Mouse (Mus musculus): ENCODE measurements around the gene Glmp.
"Not testable (repeated sequence)": the region's sequence is repeated elsewhere in the genome, so short reads cannot be mapped to it uniquely, and the experiment has no call there.

Gene Glmp

GRCm38 (mm10) chr3:88324951-88325405, at the start of gene Glmp:
Gene Glmp (plus strand): TSS chr3:88325023.
- peak; percentile 26 to 62 for DNase-seq (ENCODE audit: low spot score in 2 of 2)

- no peak for DNase-seq (ENCODE audit: low spot score in 2 of 2)
Measured at GRCm38 (mm10) chr3:88276121-88276520, 48.7 kb upstream of the Glmp start.

GRCm38 (mm10) chr3:88276529-88277143, 48.2 kb upstream of the Glmp start:
- DNase-seq (ENCODE audit: low spot score in 2 of 2): no peak

- DNase-seq (ENCODE audit: low spot score in 2 of 2): no peak
Measured at GRCm38 (mm10) chr3:88280035-88280434, 44.8 kb upstream of the Glmp start.

- not testable (repeated sequence) for DNase-seq (ENCODE audit: low spot score in 2 of 2)
Measured at GRCm38 (mm10) chr3:88281141-88281916, 43.5 kb upstream of the Glmp start.

- DNase-seq (ENCODE audit: low spot score in 2 of 2): not testable (repeated sequence)
Measured at GRCm38 (mm10) chr3:88284815-88285564, 39.8 kb upstream of the Glmp start.

- not testable (repeated sequence) for DNase-seq (ENCODE audit: low spot score in 2 of 2)
Measured at GRCm38 (mm10) chr3:88285565-88285895, 39.3 kb upstream of the Glmp start.

GRCm38 (mm10) chr3:88287110-88287509, 37.7 kb upstream of the Glmp start, which contains the start of gene Gm38392:
Gene Gm38392 (minus strand): TSS chr3:88287210.
- no peak for DNase-seq (ENCODE audit: low spot score in 2 of 2)

GRCm38 (mm10) chr3:88288133-88288713, 36.6 kb upstream of the Glmp start:
- not testable (repeated sequence) for DNase-seq (ENCODE audit: low spot score in 2 of 2)

- peak in 1 of 2 experiments; percentile 58 for DNase-seq (ENCODE audit: low spot score in 2 of 2)
Measured at GRCm38 (mm10) chr3:88291970-88292369, 32.9 kb upstream of the Glmp start.

GRCm38 (mm10) chr3:88295272-88295671, 29.6 kb upstream of the Glmp start:
- DNase-seq (ENCODE audit: low spot score in 2 of 2): not testable (repeated sequence)

GRCm38 (mm10) chr3:88296110-88296560, 28.7 kb upstream of the Glmp start:
- no peak for DNase-seq (ENCODE audit: low spot score in 2 of 2)

GRCm38 (mm10) chr3:88296561-88297318, 28.1 kb upstream of the Glmp start, which contains the start of the genes Tsacc and Cct3:
Gene Tsacc (minus strand): TSS chr3:88296999.
Gene Cct3 (plus strand): TSS chr3:88297116.
- DNase-seq (ENCODE audit: low spot score in 2 of 2): peak; percentile 89 to 95

GRCm38 (mm10) chr3:88297321-88297851, 27.4 kb upstream of the Glmp start:
- peak in 1 of 2 experiments; percentile 52 for DNase-seq (ENCODE audit: low spot score in 2 of 2)

GRCm38 (mm10) chr3:88299172-88299571, 25.7 kb upstream of the Glmp start:
- no peak for DNase-seq (ENCODE audit: low spot score in 2 of 2)

GRCm38 (mm10) chr3:88328956-88329355, 4.1 kb downstream of the Glmp start:
- no peak for DNase-seq (ENCODE audit: low spot score in 2 of 2)

GRCm38 (mm10) chr3:88331282-88331681, 6.5 kb downstream of the Glmp start:
- peak; percentile 54 to 77 for DNase-seq (ENCODE audit: low spot score in 2 of 2)

GRCm38 (mm10) chr3:88334029-88334658, 9.3 kb downstream of the Glmp start:
- DNase-seq (ENCODE audit: low spot score in 2 of 2): no peak

GRCm38 (mm10) chr3:88334902-88335435, 10.1 kb downstream of the Glmp start:
- DNase-seq (ENCODE audit: low spot score in 2 of 2): no peak
